Mouse (Mus musculus): ENCODE data around the gene Olfr625-ps1. TPM values are rescaled to one million over a fixed set of nuclear protein-coding genes. Genes with fewer than 3 reads are reported as not detected.

Gene Olfr625-ps1
- polyA plus RNA-seq (2015; fragmentation: Nextera tagmentation; extraction: Ambion mirVana), result not detected in 2 replicates

- ATAC-seq (replicated peaks; ENCODE audit: low FRiP score, low read depth), result no peak
- Histone ChIP-seq H3K4me2 (ENCODE audit: low read length) (no peak within 1 kb of the TSS), H3K9me3 (replicated peaks; ENCODE audit: low read length) (no peaks in the 10 kb centered on the region), H3K27ac (no peak within 1 kb of the TSS), H3K4me3 (replicated peaks; ENCODE audit: low read depth, low read length) (no peak within 1 kb of the TSS), H3K9ac (ENCODE audit: low read depth, low read length) (no peak within 1 kb of the TSS), H3K27me3 (ENCODE audit: insufficient read depth, low read length) (no peaks in the 10 kb centered on the region), H3K4me1 (replicated peaks; ENCODE audit: insufficient read depth, low read length) (no peaks in the 10 kb centered on the region), H3K36me3 (ENCODE audit: insufficient read depth, low read length) (no peaks in the 10 kb centered on the region)
- TF ChIP-seq CTCF (IDR thresholded peaks at IDR 0.05; ENCODE audit: low read depth), result no peak
- no peak for DNase-seq (ENCODE audit: low spot score)
Measured at GRCm38 (mm10) chr7:103682420-103682819, at the start of gene Olfr625-ps1. TSS of gene Olfr625-ps1 (plus strand) at chr7:103682720.

DNA sequence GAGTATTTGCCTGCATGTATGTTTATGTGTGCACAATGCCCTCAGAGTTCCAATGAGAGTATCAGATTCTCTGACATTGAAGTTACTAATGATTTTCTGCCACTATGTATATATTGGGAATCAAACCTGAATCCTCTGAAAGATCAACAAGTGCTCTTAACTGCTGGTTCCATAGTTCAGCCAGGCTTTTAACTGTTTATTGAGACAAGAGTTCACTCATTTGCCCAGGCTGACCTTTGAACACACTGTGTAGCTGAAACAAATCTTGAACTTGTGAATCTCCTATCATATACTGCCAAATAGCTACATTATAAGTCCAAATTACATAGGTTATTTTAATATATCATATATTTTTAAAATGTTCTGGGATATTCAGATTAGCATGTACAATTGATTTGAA lies 45.7 kb upstream of the Olfr625-ps1 start:
- Histone ChIP-seq H3K27me3 (ENCODE audit: insufficient read depth, low read length) (no peaks in the 10 kb centered on the region), H3K9ac (ENCODE audit: low read depth, low read length) (no peak overlapping the region), H3K36me3 (ENCODE audit: insufficient read depth, low read length) (no peaks in the 10 kb centered on the region), H3K4me1 (replicated peaks; ENCODE audit: insufficient read depth, low read length) (no peaks in the 10 kb centered on the region), H3K4me3 (replicated peaks; ENCODE audit: low read depth, low read length) (no peak overlapping the region), H3K9me3 (replicated peaks; ENCODE audit: low read length) (no peaks in the 10 kb centered on the region), H3K4me2 (ENCODE audit: low read length) (no peak overlapping the region), H3K27ac (no peak overlapping the region)
- DNase-seq (ENCODE audit: low spot score), result no peak
- no peak for ATAC-seq (replicated peaks; ENCODE audit: low FRiP score, low read depth)
- no peak for TF ChIP-seq CTCF (IDR thresholded peaks at IDR 0.05; ENCODE audit: low read depth)

DNA sequence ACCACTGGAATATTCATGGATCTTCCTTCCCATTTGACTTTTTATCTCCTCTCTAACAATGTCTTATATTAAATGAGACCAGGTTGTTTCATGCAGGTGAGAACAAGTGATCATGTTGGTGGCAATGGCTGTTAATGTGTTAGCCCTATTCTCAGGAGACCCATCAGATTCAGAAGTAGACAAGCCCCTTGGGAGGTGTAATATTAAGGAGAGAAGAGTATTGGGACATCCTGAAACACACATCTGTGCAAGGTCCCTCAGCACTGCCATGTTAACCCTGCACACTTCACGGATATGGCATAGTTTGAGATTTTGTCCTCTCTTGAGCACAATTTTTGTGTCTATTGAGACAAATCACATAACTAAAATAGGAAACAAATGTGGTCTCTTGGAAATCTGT lies 39.9 kb upstream of the Olfr625-ps1 start, which contains the start of gene Olfr622:
TSS of gene Olfr622 (minus strand) at position 101 of the 400 bp plus-strand sequence.
- H3K4me2 ChIP-seq (ENCODE audit: low read length), result no peak within 1 kb of the TSS
- H3K27ac ChIP-seq, result no peak within 1 kb of the TSS
- no peaks in the 10 kb centered on the region for H3K9me3 ChIP-seq (replicated peaks; ENCODE audit: low read length)
- H3K9ac ChIP-seq (ENCODE audit: low read depth, low read length), result no peak within 1 kb of the TSS
- no peak within 1 kb of the TSS for H3K4me3 ChIP-seq (replicated peaks; ENCODE audit: low read depth, low read length)
- H3K4me1 ChIP-seq (replicated peaks; ENCODE audit: insufficient read depth, low read length), result no peaks in the 10 kb centered on the region
- DNase-seq (ENCODE audit: low spot score) (no peak), ATAC-seq (replicated peaks; ENCODE audit: low FRiP score, low read depth) (no peak)
- H3K36me3 ChIP-seq (ENCODE audit: insufficient read depth, low read length), result no peaks in the 10 kb centered on the region
- 90% methylated on average over 1 of the region's 1 CpGs for WGBS
- no peaks in the 10 kb centered on the region for H3K27me3 ChIP-seq (ENCODE audit: insufficient read depth, low read length)
- TF ChIP-seq CTCF (IDR thresholded peaks at IDR 0.05; ENCODE audit: low read depth), result no peak

GRCm38 (mm10) chr7:103644070-103644469 lies 38.5 kb upstream of the Olfr625-ps1 start:
- 71% methylated on average over 4 of the region's 4 CpGs for WGBS
- Histone ChIP-seq H3K27ac (no peak overlapping the region), H3K36me3 (ENCODE audit: insufficient read depth, low read length) (no peaks in the 10 kb centered on the region), H3K4me2 (ENCODE audit: low read length) (no peak overlapping the region), H3K27me3 (ENCODE audit: insufficient read depth, low read length) (no peaks in the 10 kb centered on the region), H3K9ac (ENCODE audit: low read depth, low read length) (no peak overlapping the region), H3K4me3 (replicated peaks; ENCODE audit: low read depth, low read length) (no peak overlapping the region), H3K4me1 (replicated peaks; ENCODE audit: insufficient read depth, low read length) (no peaks in the 10 kb centered on the region), H3K9me3 (replicated peaks; ENCODE audit: low read length) (no peaks in the 10 kb centered on the region)
- DNase-seq (ENCODE audit: low spot score), result no peak
- no peak for TF ChIP-seq CTCF (IDR thresholded peaks at IDR 0.05; ENCODE audit: low read depth)
- ATAC-seq (replicated peaks; ENCODE audit: low FRiP score, low read depth), result no peak

GRCm38 (mm10) chr7:103663598-103663997 lies 18.9 kb upstream of the Olfr625-ps1 start, which contains the start of gene Olfr623:
TSS of gene Olfr623 (minus strand) at chr7:103663698.
- no peaks in the 10 kb centered on the region for H3K27me3 ChIP-seq (ENCODE audit: insufficient read depth, low read length)
- H3K9me3 ChIP-seq (replicated peaks; ENCODE audit: low read length), result no peaks in the 10 kb centered on the region
- no peaks in the 10 kb centered on the region for H3K4me1 ChIP-seq (replicated peaks; ENCODE audit: insufficient read depth, low read length)
- H3K27ac ChIP-seq, result no peak within 1 kb of the TSS
- ATAC-seq (replicated peaks; ENCODE audit: low FRiP score, low read depth), result no peak
- no peak for TF ChIP-seq CTCF (IDR thresholded peaks at IDR 0.05; ENCODE audit: low read depth)
- no peaks in the 10 kb centered on the region for H3K36me3 ChIP-seq (ENCODE audit: insufficient read depth, low read length)
- no peak within 1 kb of the TSS for H3K9ac ChIP-seq (ENCODE audit: low read depth, low read length)
- H3K4me3 ChIP-seq (replicated peaks; ENCODE audit: low read depth, low read length), result no peak within 1 kb of the TSS
- DNase-seq (ENCODE audit: low spot score), result no peak
- H3K4me2 ChIP-seq (ENCODE audit: low read length), result no peak within 1 kb of the TSS

GRCm38 (mm10) chr7:103671091-103671490 lies 11.4 kb upstream of the Olfr625-ps1 start, which contains the start of gene Olfr624:
TSS of gene Olfr624 (minus strand) at chr7:103671191.
- Histone ChIP-seq H3K27me3 (ENCODE audit: insufficient read depth, low read length) (no peaks in the 10 kb centered on the region), H3K4me2 (ENCODE audit: low read length) (no peak within 1 kb of the TSS), H3K27ac (no peak within 1 kb of the TSS), H3K36me3 (ENCODE audit: insufficient read depth, low read length) (no peaks in the 10 kb centered on the region), H3K4me3 (replicated peaks; ENCODE audit: low read depth, low read length) (no peak within 1 kb of the TSS), H3K4me1 (replicated peaks; ENCODE audit: insufficient read depth, low read length) (no peaks in the 10 kb centered on the region), H3K9me3 (replicated peaks; ENCODE audit: low read length) (no peaks in the 10 kb centered on the region), H3K9ac (ENCODE audit: low read depth, low read length) (no peak within 1 kb of the TSS)
- 92% methylated on average over 2 of the region's 2 CpGs for WGBS
- no peak for TF ChIP-seq CTCF (IDR thresholded peaks at IDR 0.05; ENCODE audit: low read depth)
- ATAC-seq (replicated peaks; ENCODE audit: low FRiP score, low read depth), result no peak
- no peak for DNase-seq (ENCODE audit: low spot score)

GRCm38 (mm10) chr7:103699469-103699868 lies 16.9 kb downstream of the Olfr625-ps1 start:
- WGBS, result 90% methylated on average over 4 of the region's 4 CpGs
- no peak for TF ChIP-seq CTCF (IDR thresholded peaks at IDR 0.05; ENCODE audit: low read depth)
- no peaks in the 10 kb centered on the region for H3K4me1 ChIP-seq (replicated peaks; ENCODE audit: insufficient read depth, low read length)

More at GRCm38 (mm10) chr7:103699469-103699868, 16.9 kb downstream of the Olfr625-ps1 start:
- H3K27ac ChIP-seq, result no peak overlapping the region
- H3K9me3 ChIP-seq (replicated peaks; ENCODE audit: low read length), result no peaks in the 10 kb centered on the region
- ATAC-seq (replicated peaks; ENCODE audit: low FRiP score, low read depth), result no peak
- H3K27me3 ChIP-seq (ENCODE audit: insufficient read depth, low read length), result no peaks in the 10 kb centered on the region
- no peaks in the 10 kb centered on the region for H3K36me3 ChIP-seq (ENCODE audit: insufficient read depth, low read length)
- H3K4me3 ChIP-seq (replicated peaks; ENCODE audit: low read depth, low read length), result no peak overlapping the region
- H3K9ac ChIP-seq (ENCODE audit: low read depth, low read length), result no peak overlapping the region
- no peak overlapping the region for H3K4me2 ChIP-seq (ENCODE audit: low read length)
- no peak for DNase-seq (ENCODE audit: low spot score)
